Mouse (Mus musculus) adipose tissue, adult 10 weeks (tissue): ENCODE measurements around the gene Gm13212. TPM values are rescaled to one million over a fixed set of nuclear protein-coding genes. Genes with fewer than 3 reads are reported as not detected.

ENCODE experiments used
- polyA plus RNA-seq: library from polyadenylated mRNA; stranded (reverse); fragments of 350-450 nt; fragmentation: Illumina TruSeq; extraction: RNeasy Lipid Tissue Mini Kit (QIAGEN cat#74804); gene quantifications from one replicate; pipeline ENCODE4 v1.2.3, GENCODE M21; 2014; ENCODE audit warnings: low read depth, low replicate concordance

Gene Gm13212
- 2.2 TPM for polyA plus RNA-seq

DNA sequence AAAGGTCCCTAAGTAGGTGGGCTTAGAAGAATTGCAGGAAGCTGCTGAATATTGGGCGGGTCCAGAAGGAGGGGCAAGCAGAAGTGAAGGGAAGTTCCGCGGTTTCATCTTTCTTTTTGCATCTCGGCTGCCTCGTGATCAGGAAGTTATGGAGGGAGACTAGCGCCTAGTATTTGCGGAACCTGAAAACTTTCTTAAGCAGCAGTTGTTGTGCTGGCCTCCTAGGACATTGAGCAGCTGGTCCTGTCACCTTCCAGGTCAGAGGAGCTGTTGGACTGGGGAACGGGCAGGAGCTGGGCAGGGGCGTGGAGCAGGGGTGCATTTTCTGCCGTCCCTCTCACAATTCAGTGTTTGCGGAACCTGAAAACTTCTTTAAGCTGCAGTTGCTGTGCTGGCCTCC, at the start of gene Gm13212:
TSS of gene Gm13212 (plus strand) at position 89 of the 400 bp plus-strand sequence.

DNA sequence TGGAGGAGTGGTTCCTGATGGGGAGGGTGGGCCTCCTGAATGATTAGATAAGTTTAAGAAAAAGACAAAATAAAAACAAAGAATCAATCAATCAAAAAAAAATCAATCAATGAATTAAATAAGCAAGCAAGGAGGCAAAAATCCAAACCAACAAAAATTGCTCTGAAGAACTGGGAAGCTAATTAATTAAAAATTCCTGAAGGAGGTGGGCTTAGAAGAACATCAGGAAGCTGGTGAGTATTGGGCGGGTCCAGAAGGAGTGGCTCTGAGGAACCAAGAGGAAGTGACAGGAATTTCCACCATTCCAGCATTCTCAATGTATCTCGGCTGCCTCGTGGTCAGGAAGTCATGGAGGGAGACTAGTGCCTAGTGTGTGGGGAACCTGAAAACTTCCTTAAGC, 85.4 kb downstream of the Gm13212 start, which contains the start of gene Zfp980:
TSS of gene Zfp980 (plus strand) at position 301 of the 400 bp plus-strand sequence.

Other genes with a start within 250 kb of the Gm13212 start
- not detected for gene Zfp990, start 74.4 kb upstream of the Gm13212 start, polyA plus RNA-seq
- not detected for gene Zfp980, start 85.5 kb downstream of the Gm13212 start, polyA plus RNA-seq